Mouse (Mus musculus): ENCODE measurements at regions not wholly inside any gene's neighbourhood (a gene's known extent, or its start where the extent isn't known, plus 50 kb on each side); places are given as distances from the start of the nearest gene placed in this dataset.

- peak; percentile 70 for DNase-seq
Observed at GRCm38 (mm10) chr12:9091951-9092350, 62.2 kb downstream of the Ttc32 start.

GRCm38 (mm10) chr12:9095061-9095460 is 65.3 kb downstream of the Ttc32 start:
- DNase-seq, result no peak

- DNase-seq, result peak; percentile 45
Observed at GRCm38 (mm10) chr12:9106416-9106815, 76.6 kb downstream of the Ttc32 start.

- DNase-seq, result no peak
Observed at GRCm38 (mm10) chr12:9109806-9110205, 80.0 kb downstream of the Ttc32 start.

- DNase-seq, result no peak
Observed at GRCm38 (mm10) chr12:9112161-9112674, 82.4 kb downstream of the Ttc32 start.

GRCm38 (mm10) chr12:9113652-9114051 is 83.9 kb downstream of the Ttc32 start:
- peak; percentile 75 for DNase-seq

GRCm38 (mm10) chr12:9114061-9114460 is 84.3 kb downstream of the Ttc32 start:
- no peak for DNase-seq

- DNase-seq, result no peak
Observed at GRCm38 (mm10) chr12:9118576-9118975, 88.8 kb downstream of the Ttc32 start.

- no peak for DNase-seq
Observed at GRCm38 (mm10) chr12:9127931-9128550, 98.2 kb downstream of the Ttc32 start.

- no peak for DNase-seq
Observed at GRCm38 (mm10) chr12:9128581-9129275, 98.9 kb downstream of the Ttc32 start.

GRCm38 (mm10) chr12:9132621-9133020 is 102.8 kb downstream of the Ttc32 start:
- no peak for DNase-seq

GRCm38 (mm10) chr12:9133890-9134870 is 104.4 kb downstream of the Ttc32 start:
- DNase-seq, result no peak

- no peak for DNase-seq
Observed at GRCm38 (mm10) chr12:9151001-9151400, 121.2 kb downstream of the Ttc32 start.

GRCm38 (mm10) chr12:9151426-9151825 is 121.6 kb downstream of the Ttc32 start:
- no peak for DNase-seq

GRCm38 (mm10) chr12:9154491-9154890 is 124.7 kb downstream of the Ttc32 start:
- DNase-seq, result no peak

GRCm38 (mm10) chr12:9156794-9157193 is 127.0 kb downstream of the Ttc32 start:
- DNase-seq, result no peak

- DNase-seq, result no peak
Observed at GRCm38 (mm10) chr12:9158751-9159150, 129.0 kb downstream of the Ttc32 start.

GRCm38 (mm10) chr12:9165367-9165940 is 135.7 kb downstream of the Ttc32 start:
- peak; percentile 39 for DNase-seq

- DNase-seq, result peak; percentile 72
Observed at GRCm38 (mm10) chr12:9166218-9166908, 136.6 kb downstream of the Ttc32 start.

GRCm38 (mm10) chr12:9169008-9169407 is 139.2 kb downstream of the Ttc32 start:
- DNase-seq, result no peak

GRCm38 (mm10) chr12:9173680-9174079 is 143.9 kb downstream of the Ttc32 start:
- DNase-seq, result no peak

GRCm38 (mm10) chr12:9174327-9174726 is 144.5 kb downstream of the Ttc32 start:
- DNase-seq, result no peak

All from heart, postnatal 4 days (tissue).